Mouse (Mus musculus): ENCODE measurements around the gene Rnpep. TPM values are rescaled to one million over a fixed set of nuclear protein-coding genes. Genes with fewer than 3 reads are reported as not detected.

The Rnpep gene
- polyA plus RNA-seq, 1 experiment from 2014 or later: 97.7 TPM

DNA sequence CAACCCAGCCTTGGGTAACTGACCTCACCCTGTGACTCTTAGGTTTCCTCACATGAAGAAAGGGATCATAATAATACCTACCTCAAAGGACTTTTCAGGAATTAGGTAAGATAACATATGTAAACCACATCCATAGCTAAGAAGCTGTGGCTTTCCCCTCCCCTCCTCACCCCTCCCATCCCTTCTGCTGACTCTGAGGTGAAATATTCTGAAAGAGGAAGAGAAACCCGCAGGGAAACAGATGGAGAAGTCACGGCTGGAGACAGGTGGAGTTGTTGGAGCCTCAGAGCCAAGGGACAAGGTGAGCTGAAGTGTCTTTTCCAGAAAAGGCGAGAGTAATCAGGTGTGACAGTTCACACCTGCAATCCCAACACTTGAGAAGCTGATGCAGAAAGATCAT is 59.7 kb downstream of the Rnpep start:
- Histone ChIP-seq H3K27me3 (no peaks in the 10 kb centered on the region), H3K27ac (no peak overlapping the region), H3K9ac (no peak overlapping the region), H3K4me3 (replicated peaks) (no peak overlapping the region), H3K36me3 (replicated peaks) (no peaks in the 10 kb centered on the region), H3K9me3 (no peaks in the 10 kb centered on the region), H3K4me2 (no peak overlapping the region), H3K4me1 (no peaks in the 10 kb centered on the region)
- 90% methylated on average over 3 of the region's 3 CpGs for WGBS
- ATAC-seq (ENCODE audit: low FRiP score): no peak

- no peaks in the 10 kb centered on the region for H3K27me3 ChIP-seq
- H3K9me3 ChIP-seq: no peaks in the 10 kb centered on the region
- no peak overlapping the region for H3K9ac ChIP-seq
- no peaks in the 10 kb centered on the region for H3K36me3 ChIP-seq (replicated peaks)
- ATAC-seq (ENCODE audit: low FRiP score): no peak
- no peak overlapping the region for H3K27ac ChIP-seq
- peaks cover 5% of the 10 kb centered on the region; the same call in 1 of the 2 replicates for H3K4me1 ChIP-seq
- H3K4me2 ChIP-seq: no peak overlapping the region
- no peak overlapping the region for H3K4me3 ChIP-seq (replicated peaks)
- 45% methylated on average over 13 of the region's 13 CpGs for WGBS
These were observed 66.2 kb downstream of the Rnpep start for GRCm38 (mm10) chr1:135217607-135218233.

GRCm38 (mm10) chr1:135213772-135214640 is 69.9 kb downstream of the Rnpep start:
- no peaks in the 10 kb centered on the region for H3K9me3 ChIP-seq
- ATAC-seq (ENCODE audit: low FRiP score): no peak
- H3K27ac ChIP-seq: no peak overlapping the region
- no peak overlapping the region for H3K4me2 ChIP-seq
- H3K9ac ChIP-seq: no peak overlapping the region
- H3K4me1 ChIP-seq: peaks cover 5% of the 10 kb centered on the region; the same call in 1 of the 2 replicates
- H3K36me3 ChIP-seq (replicated peaks): no peaks in the 10 kb centered on the region
- H3K4me3 ChIP-seq (replicated peaks): no peak overlapping the region
- 88% methylated on average over 9 of the region's 9 CpGs for WGBS
- no peaks in the 10 kb centered on the region for H3K27me3 ChIP-seq

Other genes starting within 250 kb of the Rnpep start
- 0.36 and 0.42 TPM in 2 replicates for gene Lgr6, start 178.8 kb downstream of the Rnpep start, polyA plus RNA-seq (2016; fragmentation: Nextera tagmentation; extraction: Ambion mirVana)
- 0.78 and 1.0 TPM in 2 replicates for gene Ptpn7, start 151.4 kb downstream of the Rnpep start, polyA plus RNA-seq (2016; fragmentation: Nextera tagmentation; extraction: Ambion mirVana)
- gene Arl8a, start 137.3 kb downstream of the Rnpep start, polyA plus RNA-seq (2016; fragmentation: Nextera tagmentation; extraction: Ambion mirVana): 113 and 119 TPM in 2 replicates
- not detected in 2 replicates for gene Gpr37l1, start 116.4 kb downstream of the Rnpep start, polyA plus RNA-seq (2016; fragmentation: Nextera tagmentation; extraction: Ambion mirVana)
- 1.3 TPM in 2 replicates for gene Elf3, start 25.5 kb downstream of the Rnpep start, polyA plus RNA-seq (2016; fragmentation: Nextera tagmentation; extraction: Ambion mirVana)
- 142 and 159 TPM in 2 replicates for gene Timm17a, start 29.7 kb upstream of the Rnpep start, polyA plus RNA-seq (2016; fragmentation: Nextera tagmentation; extraction: Ambion mirVana)
- 0.49 and 0.51 TPM in 2 replicates for gene Lmod1, start 40.7 kb upstream of the Rnpep start, polyA plus RNA-seq (2016; fragmentation: Nextera tagmentation; extraction: Ambion mirVana)
- gene Shisa4, start 91.2 kb upstream of the Rnpep start, polyA plus RNA-seq (2016; fragmentation: Nextera tagmentation; extraction: Ambion mirVana): 67.3 and 70.6 TPM in 2 replicates
- 198 and 214 TPM in 2 replicates for gene Ipo9, start 146.4 kb upstream of the Rnpep start, polyA plus RNA-seq (2016; fragmentation: Nextera tagmentation; extraction: Ambion mirVana)

All from forebrain, embryonic 12.5 days (tissue).